Mouse (Mus musculus) kidney, adult 11 months (tissue): ENCODE results near the gene Sv2b.
A peak's percentile ranks its signal among the peaks of the same experiment; 100 is the strongest.
"Not testable (repeated sequence)": the region's sequence is repeated elsewhere in the genome, so short reads cannot be mapped to it uniquely, and the experiment has no call there.

Source experiments
- DNase-seq: peaks from one replicate; pipeline ENCODE4 v3.0.0; 2022

The Sv2b gene

DNA sequence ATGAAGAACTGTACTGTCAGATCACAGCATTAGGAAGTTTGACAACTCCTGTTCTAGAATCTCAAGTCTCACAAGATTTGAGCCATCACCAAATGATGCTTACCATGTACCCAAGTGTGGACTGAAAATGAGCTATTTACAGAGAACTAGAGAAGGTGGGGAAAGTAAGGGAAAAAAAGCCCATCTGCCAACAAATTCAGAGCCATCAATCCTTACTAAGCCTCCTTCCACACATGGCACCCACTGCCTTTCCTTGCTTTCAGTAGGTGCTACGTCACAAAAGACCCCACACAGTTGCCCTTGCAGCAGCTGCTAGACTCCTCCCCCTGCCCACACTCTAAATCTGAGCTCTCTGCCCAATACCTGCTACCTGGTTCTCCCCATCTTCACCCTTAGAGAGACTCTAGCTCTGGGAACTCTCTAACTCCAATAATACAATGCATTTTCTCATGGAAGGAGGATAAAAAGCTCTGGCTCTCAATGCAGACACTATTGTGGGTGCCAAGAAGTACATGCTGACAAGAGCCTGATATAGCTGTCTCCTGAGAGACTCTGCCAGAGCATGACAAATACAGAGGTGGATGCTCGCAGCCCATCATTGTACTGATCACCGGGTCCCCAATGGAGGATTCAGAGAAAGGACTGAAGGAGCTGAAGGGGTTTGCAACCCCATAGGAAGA lies 101.0 kb downstream of the Sv2b start:
- DNase-seq, result no peak

- DNase-seq, result no peak
These were observed 102.4 kb downstream of the Sv2b start for GRCm38 (mm10) chr7:75206671-75207070.

DNA sequence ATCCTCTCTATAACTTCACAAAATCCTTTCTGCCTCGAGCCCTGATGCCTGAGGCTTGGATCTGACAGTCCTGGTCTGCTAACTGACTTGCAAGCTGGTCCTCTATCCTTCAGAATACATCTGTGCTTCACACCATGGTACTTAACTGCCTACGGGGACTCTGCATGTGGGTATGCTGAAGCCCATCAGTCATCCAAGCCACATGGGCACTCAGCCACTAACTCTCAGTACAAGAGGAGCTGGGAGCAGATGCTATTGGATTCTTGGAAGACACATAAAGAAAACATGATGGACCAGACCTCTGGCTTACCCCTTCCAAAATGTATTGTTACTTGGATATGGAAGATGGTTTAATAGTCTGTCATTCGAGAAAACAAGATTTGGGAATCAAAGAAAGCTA lies 103.7 kb downstream of the Sv2b start:
- DNase-seq, result no peak

DNA sequence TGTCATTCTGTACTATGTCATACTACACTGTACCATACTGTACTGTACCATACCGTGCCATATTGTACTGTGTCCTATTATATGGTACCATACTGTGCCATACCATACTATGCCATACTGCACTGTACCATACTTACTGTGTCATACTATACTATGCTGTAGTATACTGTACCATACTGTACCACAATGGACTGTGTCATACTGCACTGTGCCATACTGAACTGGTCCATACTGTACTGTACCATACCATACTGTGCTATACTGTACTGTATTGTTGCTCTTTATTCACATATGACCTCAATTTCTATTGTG lies 114.2 kb downstream of the Sv2b start:
- DNase-seq, result not testable (repeated sequence)

DNA sequence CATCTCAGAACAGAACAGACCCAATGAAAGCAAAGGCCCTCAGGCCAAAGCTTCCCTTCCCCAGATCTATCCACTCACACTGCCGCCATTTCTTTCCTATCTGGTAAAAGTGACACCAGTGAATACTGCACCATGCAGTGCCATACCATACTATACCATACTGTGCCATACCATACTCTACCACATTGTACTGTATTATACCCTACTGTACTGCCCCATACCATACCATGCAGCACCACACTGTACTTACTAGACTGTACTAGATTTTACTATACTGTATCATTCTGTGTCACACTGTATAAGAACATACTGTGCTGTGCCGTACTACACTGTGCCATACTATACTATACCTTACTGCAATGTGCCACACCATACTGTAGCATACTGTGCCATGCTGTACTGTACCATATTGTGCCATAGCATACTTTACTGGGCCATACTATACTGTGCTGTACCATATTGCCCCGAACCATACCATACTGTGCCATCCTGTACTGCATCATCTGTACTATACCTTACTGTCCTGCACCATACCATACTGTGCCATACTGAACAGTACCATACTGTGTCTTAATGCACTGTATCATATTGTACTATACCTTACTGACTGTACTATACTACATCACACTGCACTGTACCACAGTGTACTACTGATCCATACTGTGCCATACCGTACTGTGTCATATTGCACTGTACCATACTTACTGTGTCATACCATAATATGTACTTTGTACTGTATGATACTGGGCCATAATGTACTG lies 114.7 kb downstream of the Sv2b start:
- no peak for DNase-seq

GRCm38 (mm10) chr7:75190192-75190591 lies 118.9 kb downstream of the Sv2b start:
- DNase-seq, result no peak

- no peak for DNase-seq
These were observed 134.0 kb downstream of the Sv2b start for GRCm38 (mm10) chr7:75175042-75175441.

DNA sequence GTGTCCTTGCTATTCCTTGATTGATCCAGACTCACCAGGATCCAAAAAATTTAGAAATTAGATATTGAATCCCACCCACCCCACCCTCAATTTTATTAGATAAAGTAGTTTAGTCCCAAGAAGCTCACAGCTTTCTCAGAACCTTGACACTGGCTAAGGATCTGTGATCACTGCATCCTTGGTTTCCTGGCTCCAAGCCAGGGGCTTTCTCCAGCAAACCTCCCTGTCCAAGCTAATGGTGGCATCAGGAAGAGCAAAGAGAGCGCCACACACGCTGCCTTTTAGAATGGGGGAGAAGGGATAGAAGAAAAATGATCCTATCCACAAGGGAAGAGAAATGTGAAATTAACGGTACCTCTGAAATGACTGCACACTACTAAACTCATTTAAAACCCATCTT lies 141.6 kb downstream of the Sv2b start:
- no peak for DNase-seq

DNA sequence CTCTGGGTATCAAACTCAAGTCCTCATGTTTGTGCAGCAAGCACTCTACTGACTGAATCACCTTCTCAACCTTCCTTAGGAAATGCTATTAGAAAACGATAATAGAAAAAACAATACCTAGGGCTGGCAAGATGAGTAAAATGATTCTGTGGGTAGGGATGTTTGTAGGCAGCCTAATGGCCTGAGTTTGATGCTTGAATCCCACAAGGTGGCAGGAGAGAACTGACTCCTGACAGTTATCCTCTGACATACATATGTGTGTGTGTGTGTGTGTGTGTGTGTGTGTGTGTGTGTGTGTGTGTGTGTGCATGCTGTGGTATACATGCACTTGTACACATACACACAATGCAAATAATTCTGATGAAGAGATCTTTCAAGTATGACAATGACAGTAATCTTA lies 161.9 kb downstream of the Sv2b start:
- no peak for DNase-seq

GRCm38 (mm10) chr7:75142800-75143199 lies 166.3 kb downstream of the Sv2b start:
- DNase-seq, result no peak

- DNase-seq, result no peak
These were observed 167.0 kb downstream of the Sv2b start for GRCm38 (mm10) chr7:75141919-75142700.

GRCm38 (mm10) chr7:75139306-75139705 lies 169.8 kb downstream of the Sv2b start:
- DNase-seq, result no peak

GRCm38 (mm10) chr7:75134710-75135617 lies 174.1 kb downstream of the Sv2b start:
- no peak for DNase-seq

- no peak for DNase-seq
These were observed 181.0 kb downstream of the Sv2b start for GRCm38 (mm10) chr7:75128036-75128435.

DNA sequence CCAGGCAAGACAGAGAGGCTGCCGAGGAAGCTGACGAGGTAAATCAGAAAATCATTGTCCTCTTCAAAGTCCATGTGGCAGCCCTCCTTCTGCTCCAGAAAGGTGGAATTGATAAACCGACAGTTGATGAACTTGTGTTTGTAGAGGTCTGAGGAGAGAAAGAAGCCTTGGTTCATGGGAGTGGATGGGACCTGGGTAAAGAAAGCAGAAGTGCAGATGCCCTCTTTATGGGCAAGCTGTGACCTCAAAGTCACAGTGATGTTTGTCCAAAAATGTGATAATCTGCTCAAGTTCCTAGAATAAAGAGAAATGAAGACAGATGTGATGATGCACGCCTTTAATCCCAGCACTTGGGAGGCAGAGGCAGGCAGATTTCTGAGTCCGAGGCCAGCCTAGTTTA lies 185.0 kb downstream of the Sv2b start:
- no peak for DNase-seq

DNA sequence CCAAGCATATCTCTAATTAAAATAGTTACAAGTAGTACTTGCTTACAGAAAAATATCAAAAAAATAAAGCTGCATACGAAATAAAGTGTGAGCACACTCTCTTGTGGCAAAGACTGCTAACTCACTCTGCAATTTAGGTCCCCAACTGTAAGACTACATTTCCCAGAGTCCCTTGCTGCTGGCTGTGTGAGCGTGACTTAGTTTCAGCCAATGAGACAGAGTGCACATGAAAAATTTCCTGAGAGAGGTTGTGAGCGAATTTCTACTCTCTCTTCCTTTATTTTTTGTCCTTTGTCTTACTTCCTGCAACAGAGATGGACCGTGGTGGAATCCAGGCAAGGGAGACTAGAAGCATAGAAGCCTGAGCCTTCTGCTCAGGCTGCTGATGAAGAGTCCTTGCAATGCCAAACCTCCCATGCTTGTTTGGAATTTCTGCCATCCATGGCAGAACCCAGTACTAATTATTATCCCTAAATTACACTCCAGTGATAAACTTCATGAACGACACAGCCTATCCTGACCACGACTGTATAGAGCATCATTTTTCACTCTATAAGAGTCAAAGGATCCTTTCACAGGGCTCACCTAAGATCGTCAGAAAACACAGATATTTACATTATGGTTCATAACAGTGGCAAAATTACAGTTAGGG lies 190.9 kb downstream of the Sv2b start:
- peak; percentile 14 for DNase-seq

DNA sequence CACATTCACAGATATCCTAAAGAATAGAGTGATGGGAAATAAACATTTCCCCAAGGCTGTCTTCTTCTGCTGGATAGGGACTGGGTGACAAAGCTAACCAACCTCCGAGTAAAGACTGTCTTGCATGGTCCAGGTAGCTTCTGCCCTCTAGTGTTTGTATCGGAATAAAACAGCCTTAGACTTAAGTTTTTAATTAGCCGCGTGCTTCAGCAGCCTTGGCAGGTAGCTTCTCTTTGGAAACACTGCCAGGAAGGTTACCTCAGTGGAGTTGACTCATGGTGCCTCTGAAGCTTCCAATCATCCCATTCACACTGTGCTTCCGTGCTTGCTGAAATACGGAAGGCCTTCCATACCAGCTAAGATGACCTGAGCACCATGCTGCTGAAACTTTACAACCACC lies 198.4 kb downstream of the Sv2b start:
- peak; percentile 23 for DNase-seq

GRCm38 (mm10) chr7:75107441-75107840 lies 201.6 kb downstream of the Sv2b start:
- DNase-seq, result peak; percentile 27

DNA sequence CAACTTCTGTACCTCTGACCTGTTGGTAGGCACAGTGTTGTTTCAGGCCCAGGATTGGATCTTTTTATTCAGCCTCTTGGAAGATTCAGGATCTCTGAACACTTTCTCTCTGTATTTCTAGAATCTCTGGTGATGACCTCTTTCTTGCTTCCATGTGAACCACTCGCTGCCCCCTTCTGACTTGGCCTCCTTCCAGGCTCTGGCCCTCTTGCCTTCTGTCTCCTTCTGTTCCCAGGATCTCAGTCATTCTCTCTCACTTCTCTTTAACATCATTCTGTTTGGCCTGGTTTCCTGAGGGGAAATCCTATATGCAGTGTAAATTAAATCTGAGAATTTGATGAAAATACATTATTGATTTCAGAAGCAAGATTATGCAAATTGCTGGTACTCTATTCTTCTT lies 205.2 kb downstream of the Sv2b start:
- no peak for DNase-seq

GRCm38 (mm10) chr7:75102536-75103332 lies 206.3 kb downstream of the Sv2b start:
- DNase-seq, result no peak

- DNase-seq, result no peak
These were observed 223.6 kb downstream of the Sv2b start for GRCm38 (mm10) chr7:75085473-75085872.

- no peak for DNase-seq
These were observed 228.9 kb downstream of the Sv2b start for GRCm38 (mm10) chr7:75080163-75080562.
